Mouse (Mus musculus): ENCODE results near the gene Utrn. TPM values are rescaled to one million over a fixed set of nuclear protein-coding genes. Genes with fewer than 3 reads are reported as not detected.

Utrn gene
- polyA plus RNA-seq, 1 experiment from 2014 or later, result 67.0 TPM

DNA sequence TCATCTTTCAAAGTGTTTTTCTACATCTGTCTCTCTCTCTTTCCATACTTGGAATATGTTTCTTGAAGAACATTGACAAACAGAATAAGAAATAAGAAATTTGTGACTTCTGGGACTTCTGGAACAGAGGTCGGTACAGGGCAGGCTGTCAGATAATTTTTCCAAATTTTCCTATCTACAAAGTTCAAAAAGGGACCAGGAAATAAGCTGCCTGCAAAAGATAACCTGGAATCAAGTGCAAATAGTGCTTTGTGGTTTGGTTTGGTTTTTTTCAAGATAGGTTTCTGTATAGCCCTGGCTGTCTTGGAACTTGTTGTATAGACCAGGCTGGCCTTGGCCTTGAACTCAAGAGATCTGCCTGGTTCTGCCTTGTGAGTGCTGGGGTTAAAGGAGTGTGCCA lies 490.0 kb downstream of the Utrn start:
- no peak overlapping the region for H3K27ac ChIP-seq (replicated peaks in 1 of 2; ENCODE audit: control insufficient read depth in 1 of 2, insufficient read depth in 1 of 2, low read depth in 2 of 2, low read length in 2 of 2)
- no peaks in the 10 kb centered on the region; the same call in 1 of the 2 replicates for H3K36me3 ChIP-seq (ENCODE audit: control insufficient read depth, insufficient read depth, low read length)
- no peaks in the 10 kb centered on the region for H3K27me3 ChIP-seq (ENCODE audit: control insufficient read depth, insufficient read depth, low read length)
- 85% methylated on average over 1 of the region's 1 CpGs for WGBS
- no peak for ATAC-seq (ENCODE audit: insufficient number of reproducible peaks, insufficient read depth, low FRiP score, low read depth)
- H3K4me3 ChIP-seq (ENCODE audit: control insufficient read depth in 1 of 2, insufficient read depth in 1 of 2, low read depth in 1 of 2, low read length in 2 of 2), result no peak overlapping the region
- no peaks in the 10 kb centered on the region for H3K4me1 ChIP-seq (ENCODE audit: control insufficient read depth in 2 of 2, insufficient read depth in 2 of 2, low read length in 2 of 2)
- H3K9ac ChIP-seq (ENCODE audit: low read length), result no peak overlapping the region
- no peaks in the 10 kb centered on the region for H3K9me3 ChIP-seq (ENCODE audit: control insufficient read depth, low read length)
- H3K4me2 ChIP-seq (ENCODE audit: low read length), result no peak overlapping the region

DNA sequence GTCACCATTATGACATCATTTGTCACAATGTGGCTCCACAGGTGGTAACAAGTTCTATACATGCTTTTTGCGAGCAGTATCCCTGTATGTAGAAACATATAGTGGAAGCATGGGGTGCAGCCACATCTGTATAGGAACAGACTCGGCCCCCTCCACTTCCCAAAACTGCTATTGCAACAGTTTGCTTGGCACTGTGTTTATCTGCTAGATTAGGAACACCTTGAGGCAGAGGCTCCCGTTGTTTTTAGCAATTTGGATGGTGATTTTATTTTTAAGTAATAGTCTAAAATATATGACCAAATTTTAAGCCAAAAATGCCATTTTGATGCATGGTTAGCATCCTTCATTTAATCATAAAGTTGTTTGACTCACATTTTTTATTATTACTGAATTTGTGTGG lies 491.4 kb downstream of the Utrn start:
- ATAC-seq (ENCODE audit: insufficient number of reproducible peaks, insufficient read depth, low FRiP score, low read depth), result no peak
- no peak overlapping the region for H3K27ac ChIP-seq (replicated peaks in 1 of 2; ENCODE audit: control insufficient read depth in 1 of 2, insufficient read depth in 1 of 2, low read depth in 2 of 2, low read length in 2 of 2)
- no peak overlapping the region for H3K4me2 ChIP-seq (ENCODE audit: low read length)
- no peaks in the 10 kb centered on the region for H3K9me3 ChIP-seq (ENCODE audit: control insufficient read depth, low read length)
- no peak overlapping the region for H3K4me3 ChIP-seq (ENCODE audit: control insufficient read depth in 1 of 2, insufficient read depth in 1 of 2, low read depth in 1 of 2, low read length in 2 of 2)
- no peaks in the 10 kb centered on the region; the same call in 1 of the 2 replicates for H3K36me3 ChIP-seq (ENCODE audit: control insufficient read depth, insufficient read depth, low read length)
- H3K4me1 ChIP-seq (ENCODE audit: control insufficient read depth in 2 of 2, insufficient read depth in 2 of 2, low read length in 2 of 2), result no peaks in the 10 kb centered on the region
- 63% methylated on average over 3 of the region's 3 CpGs for WGBS
- H3K27me3 ChIP-seq (ENCODE audit: control insufficient read depth, insufficient read depth, low read length), result no peaks in the 10 kb centered on the region
- H3K9ac ChIP-seq (ENCODE audit: low read length), result no peak overlapping the region

DNA sequence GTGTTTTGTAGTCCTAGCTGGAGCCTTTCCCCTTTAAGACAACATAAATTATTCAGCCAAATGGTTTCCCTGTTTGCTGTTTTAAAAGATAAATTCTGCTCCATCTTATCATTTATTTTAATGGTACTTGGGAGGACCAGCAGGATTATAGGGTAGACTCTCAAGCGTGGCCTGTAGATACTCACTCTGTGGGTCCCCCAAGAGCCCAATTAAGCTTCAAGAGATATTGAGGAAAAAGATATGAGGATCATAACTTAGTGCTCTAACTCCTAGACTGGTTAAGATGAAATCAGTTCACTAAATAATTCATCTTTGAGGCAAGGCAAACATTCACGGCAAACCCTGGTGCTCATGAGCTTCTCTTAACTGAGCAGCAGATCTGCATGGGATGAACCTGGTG lies 493.1 kb downstream of the Utrn start:
- Histone ChIP-seq H3K4me2 (ENCODE audit: low read length) (no peak overlapping the region), H3K4me3 (ENCODE audit: control insufficient read depth in 1 of 2, insufficient read depth in 1 of 2, low read depth in 1 of 2, low read length in 2 of 2) (no peak overlapping the region), H3K27me3 (ENCODE audit: control insufficient read depth, insufficient read depth, low read length) (no peaks in the 10 kb centered on the region), H3K9ac (ENCODE audit: low read length) (no peak overlapping the region), H3K9me3 (ENCODE audit: control insufficient read depth, low read length) (no peaks in the 10 kb centered on the region), H3K36me3 (ENCODE audit: control insufficient read depth, insufficient read depth, low read length) (no peaks in the 10 kb centered on the region), H3K27ac (replicated peaks in 1 of 2; ENCODE audit: control insufficient read depth in 1 of 2, insufficient read depth in 1 of 2, low read depth in 2 of 2, low read length in 2 of 2) (no peak overlapping the region), H3K4me1 (ENCODE audit: control insufficient read depth in 2 of 2, insufficient read depth in 2 of 2, low read length in 2 of 2) (no peaks in the 10 kb centered on the region)
- 64% methylated on average over 2 of the region's 2 CpGs for WGBS
- ATAC-seq (ENCODE audit: insufficient number of reproducible peaks, insufficient read depth, low FRiP score, low read depth), result no peak

DNA sequence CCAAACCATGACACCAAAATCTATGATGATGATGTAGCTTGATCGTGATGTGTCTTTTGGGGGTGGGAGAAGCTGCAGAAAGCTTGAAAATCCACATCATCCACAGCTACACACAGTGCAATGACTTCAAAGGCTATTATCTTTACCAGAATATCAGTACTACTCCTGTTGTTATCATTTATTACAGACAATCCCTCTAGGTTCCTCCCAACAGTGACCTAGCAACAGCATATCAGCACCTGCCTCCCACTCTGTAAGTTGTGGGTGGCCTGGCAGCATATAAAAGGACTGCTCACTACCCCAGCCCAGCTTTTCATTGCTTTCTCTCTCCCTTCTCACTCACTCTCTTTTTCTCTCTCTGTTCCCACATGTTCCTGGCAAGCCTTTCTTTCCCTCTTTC lies 494.4 kb downstream of the Utrn start:
- no peak for ATAC-seq (ENCODE audit: insufficient number of reproducible peaks, insufficient read depth, low FRiP score, low read depth)
- Histone ChIP-seq H3K27ac (replicated peaks in 1 of 2; ENCODE audit: control insufficient read depth in 1 of 2, insufficient read depth in 1 of 2, low read depth in 2 of 2, low read length in 2 of 2) (no peak overlapping the region), H3K27me3 (ENCODE audit: control insufficient read depth, insufficient read depth, low read length) (no peaks in the 10 kb centered on the region), H3K4me3 (ENCODE audit: control insufficient read depth in 1 of 2, insufficient read depth in 1 of 2, low read depth in 1 of 2, low read length in 2 of 2) (no peak overlapping the region), H3K9me3 (ENCODE audit: control insufficient read depth, low read length) (no peaks in the 10 kb centered on the region), H3K4me1 (ENCODE audit: control insufficient read depth in 2 of 2, insufficient read depth in 2 of 2, low read length in 2 of 2) (no peaks in the 10 kb centered on the region), H3K4me2 (ENCODE audit: low read length) (no peak overlapping the region), H3K9ac (ENCODE audit: low read length) (no peak overlapping the region), H3K36me3 (ENCODE audit: control insufficient read depth, insufficient read depth, low read length) (no peaks in the 10 kb centered on the region)
- 75% methylated on average over 1 of the region's 1 CpGs for WGBS

DNA sequence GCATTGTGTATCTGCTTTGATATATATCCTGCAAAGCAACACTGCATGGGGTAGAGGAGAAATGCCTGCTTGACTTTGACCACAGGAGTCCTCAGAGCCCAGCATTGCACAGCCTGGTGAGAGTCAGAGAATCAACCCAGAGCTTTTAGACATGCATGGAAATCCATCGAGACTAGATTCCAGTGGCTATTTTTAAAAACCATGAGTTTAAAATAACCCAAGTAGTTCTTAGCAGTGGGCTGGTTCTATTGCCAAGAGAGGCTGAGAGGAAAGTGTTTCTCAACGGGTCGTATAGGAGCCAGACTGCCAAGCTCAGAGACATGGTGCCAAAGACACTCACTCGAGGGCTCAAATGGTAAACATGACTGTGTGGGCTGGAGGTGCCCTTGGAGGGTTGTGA lies 514.6 kb downstream of the Utrn start:
- peaks cover 6 to 15% of the 10 kb centered on the region in 2 experiments; a peak in 3 of 4 replicates for H3K4me1 ChIP-seq (ENCODE audit: control insufficient read depth in 2 of 2, insufficient read depth in 2 of 2, low read length in 2 of 2)
- no peaks in the 10 kb centered on the region for H3K27me3 ChIP-seq (ENCODE audit: control insufficient read depth, insufficient read depth, low read length)
- H3K27ac ChIP-seq (replicated peaks in 1 of 2; ENCODE audit: control insufficient read depth in 1 of 2, insufficient read depth in 1 of 2, low read depth in 2 of 2, low read length in 2 of 2), result peak overlapping the region; percentile 89 to 92
- H3K36me3 ChIP-seq (ENCODE audit: control insufficient read depth, insufficient read depth, low read length), result no peaks in the 10 kb centered on the region
- H3K9me3 ChIP-seq (ENCODE audit: control insufficient read depth, low read length), result no peaks in the 10 kb centered on the region
- H3K4me2 ChIP-seq (ENCODE audit: low read length), result peak overlapping the region; percentile 34
- 20% methylated on average over 4 of the region's 4 CpGs for WGBS
- no peak overlapping the region for H3K4me3 ChIP-seq (ENCODE audit: control insufficient read depth in 1 of 2, insufficient read depth in 1 of 2, low read depth in 1 of 2, low read length in 2 of 2)
- peak; percentile 78 for ATAC-seq (ENCODE audit: insufficient number of reproducible peaks, insufficient read depth, low FRiP score, low read depth)
- H3K9ac ChIP-seq (ENCODE audit: low read length), result no peak overlapping the region; the same call in 1 of the 2 replicates

DNA sequence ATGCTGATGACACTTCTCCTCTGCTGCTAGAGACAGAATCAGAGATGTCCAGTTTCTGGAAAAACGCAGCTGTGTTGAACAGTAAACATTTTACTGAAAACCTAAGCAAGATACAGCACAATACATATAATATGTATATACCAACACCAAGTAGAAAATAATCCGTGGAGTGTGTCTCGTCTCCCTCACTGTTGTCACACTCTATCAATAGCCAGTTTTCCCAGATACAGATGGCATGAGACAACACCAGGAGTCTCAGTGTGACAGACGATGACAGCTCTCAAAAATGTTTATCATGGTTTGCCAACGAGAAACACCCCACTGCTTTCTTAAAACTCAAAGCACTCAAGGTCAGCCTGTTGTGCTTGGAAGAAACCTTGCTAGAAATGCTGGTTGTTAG lies 515.1 kb downstream of the Utrn start:
- H3K4me1 ChIP-seq (ENCODE audit: control insufficient read depth in 2 of 2, insufficient read depth in 2 of 2, low read length in 2 of 2), result peaks cover 6 to 15% of the 10 kb centered on the region in 2 experiments; a peak in 3 of 4 replicates
- H3K9me3 ChIP-seq (ENCODE audit: control insufficient read depth, low read length), result no peaks in the 10 kb centered on the region
- 43% methylated on average over 5 of the region's 5 CpGs for WGBS
- H3K4me2 ChIP-seq (ENCODE audit: low read length), result peak overlapping the region; percentile 34
- no peak overlapping the region; the same call in 1 of the 2 replicates for H3K9ac ChIP-seq (ENCODE audit: low read length)
- H3K36me3 ChIP-seq (ENCODE audit: control insufficient read depth, insufficient read depth, low read length), result no peaks in the 10 kb centered on the region
- H3K4me3 ChIP-seq (ENCODE audit: control insufficient read depth in 1 of 2, insufficient read depth in 1 of 2, low read depth in 1 of 2, low read length in 2 of 2), result no peak overlapping the region
- no peak for ATAC-seq (ENCODE audit: insufficient number of reproducible peaks, insufficient read depth, low FRiP score, low read depth)
- H3K27ac ChIP-seq (replicated peaks in 1 of 2; ENCODE audit: control insufficient read depth in 1 of 2, insufficient read depth in 1 of 2, low read depth in 2 of 2, low read length in 2 of 2), result peak overlapping the region; percentile 89 to 92
- no peaks in the 10 kb centered on the region for H3K27me3 ChIP-seq (ENCODE audit: control insufficient read depth, insufficient read depth, low read length)

DNA sequence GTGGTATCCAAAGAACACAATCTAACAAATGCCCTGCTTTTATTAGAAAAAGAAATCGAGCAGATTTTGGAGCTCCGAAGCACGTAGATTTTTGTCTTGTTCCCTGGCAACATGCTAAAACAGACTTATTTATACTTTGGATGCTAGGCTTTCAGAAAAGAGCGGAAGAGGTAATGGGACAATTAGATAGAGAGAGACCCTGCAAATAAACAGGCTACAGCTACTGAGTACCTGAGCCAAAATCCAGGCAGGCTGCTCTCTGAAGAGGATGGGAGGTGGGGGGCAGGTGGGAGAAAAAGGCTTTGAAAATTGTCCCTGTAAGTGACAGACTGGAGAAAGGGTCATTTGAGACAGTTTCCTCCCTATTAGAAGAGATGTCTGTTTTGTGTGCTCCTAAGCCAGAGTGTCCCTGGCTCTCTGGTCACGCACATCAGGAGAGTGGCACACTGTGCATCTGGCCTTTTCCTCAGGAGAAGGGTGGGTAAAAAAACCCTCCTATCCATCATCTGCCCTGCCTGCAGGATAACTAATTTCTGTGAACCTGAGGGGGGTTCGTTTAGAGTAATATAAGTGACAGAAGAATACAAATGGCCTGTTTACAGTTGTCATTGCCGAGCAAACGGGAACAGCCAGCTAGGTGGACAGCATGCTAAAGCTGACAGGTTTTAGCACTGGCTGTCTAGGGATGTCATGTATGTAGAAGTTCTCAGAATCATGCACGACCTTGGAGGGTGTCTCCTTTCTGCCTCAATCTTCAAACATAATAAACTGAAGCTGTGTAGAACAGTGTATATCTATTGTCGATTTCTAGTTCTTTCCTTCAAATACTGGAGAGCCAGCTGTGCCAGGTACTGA lies 529.2 kb downstream of the Utrn start:
- H3K9ac ChIP-seq (ENCODE audit: low read length), result no peak overlapping the region
- H3K4me1 ChIP-seq (ENCODE audit: control insufficient read depth in 2 of 2, insufficient read depth in 2 of 2, low read length in 2 of 2), result no peaks in the 10 kb centered on the region
- no peaks in the 10 kb centered on the region for H3K9me3 ChIP-seq (ENCODE audit: control insufficient read depth, low read length)
- no peaks in the 10 kb centered on the region for H3K36me3 ChIP-seq (ENCODE audit: control insufficient read depth, insufficient read depth, low read length)
- no peak overlapping the region for H3K27ac ChIP-seq (replicated peaks in 1 of 2; ENCODE audit: control insufficient read depth in 1 of 2, insufficient read depth in 1 of 2, low read depth in 2 of 2, low read length in 2 of 2)
- no peak overlapping the region for H3K4me2 ChIP-seq (ENCODE audit: low read length)
- H3K27me3 ChIP-seq (ENCODE audit: control insufficient read depth, insufficient read depth, low read length), result no peaks in the 10 kb centered on the region
- 78% methylated on average over 10 of the region's 10 CpGs for WGBS
- no peak for ATAC-seq (ENCODE audit: insufficient number of reproducible peaks, insufficient read depth, low FRiP score, low read depth)
- no peak overlapping the region for H3K4me3 ChIP-seq (ENCODE audit: control insufficient read depth in 1 of 2, insufficient read depth in 1 of 2, low read depth in 1 of 2, low read length in 2 of 2)

Measured in heart, embryonic 14.5 days (tissue).